Mouse (Mus musculus) CH12.LX (cell line): ENCODE results near the gene Gm20661. TPM values are rescaled to one million over a fixed set of nuclear protein-coding genes. Genes with fewer than 3 reads are reported as not detected.
A peak's percentile ranks its signal among the peaks of the same experiment; 100 is the strongest.

Experiments used
- DNase-seq: peaks from one replicate; pipeline ENCODE4 v3.0.0-alpha.2; 2013; ENCODE audit errors: extremely low read depth
- H3K27ac ChIP-seq: 2 replicates; pipeline ENCODE4 v1.5.1; 2012; ENCODE audit warnings: low read depth, mild to moderate bottlenecking, control low read depth, moderate library complexity; ENCODE audit not compliant: insufficient read depth
- H3K27me3 ChIP-seq: replicated peaks from 2 replicates; pipeline ENCODE3; 2012; ENCODE audit warnings: inconsistent platforms
- H3K36me3 ChIP-seq, 2 experiments: replicated peaks in 1 of 2; 2 replicates each; pipeline versions ENCODE3 to v1.6.1; 2012; ENCODE audit warnings: inconsistent platforms in 1 of 2, low read length in 1 of 2, mild to moderate bottlenecking in 1 of 2, mixed read lengths in 1 of 2, moderate library complexity in 1 of 2; ENCODE audit not compliant: control insufficient read depth in 1 of 2, insufficient read depth in 1 of 2
- H3K4me1 ChIP-seq, 2 experiments: 2 replicates each; pipeline ENCODE4 v1.6.1; 2012; ENCODE audit warnings: inconsistent platforms in 1 of 2, moderate library complexity in 1 of 2; ENCODE audit not compliant: insufficient read depth in 2 of 2, control insufficient read depth in 1 of 2
- H3K4me2 ChIP-seq: 2 replicates; pipeline ENCODE4 v1.6.1; 2012; ENCODE audit warnings: low read depth, mild to moderate bottlenecking, control low read depth; ENCODE audit not compliant: poor library complexity, insufficient read depth, severe bottlenecking
- H3K4me3 ChIP-seq, 3 experiments: fragments of 150-350 bp in 1 of 3; sonication (generic) in 1 of 3; replicated peaks in 1 of 3; 2 replicates each; pipeline versions ENCODE3 to v1.5.1; 2011 to 2012; ENCODE audit warnings: low read depth in 2 of 3, low read length in 2 of 3, mild to moderate bottlenecking in 2 of 3, moderate library complexity in 2 of 3, control low read depth in 1 of 3, improper control_type of control experiment in 1 of 3, inconsistent platforms in 1 of 3, mixed read lengths in 1 of 3; ENCODE audit not compliant: poor library complexity in 1 of 3
- H3K79me2 ChIP-seq: replicated peaks from 2 replicates; pipeline ENCODE4 v1.6.1; 2012; ENCODE audit warnings: mild to moderate bottlenecking, moderate library complexity; ENCODE audit not compliant: control insufficient read depth, poor library complexity, insufficient read depth, severe bottlenecking; ENCODE audit errors: extremely low read depth
- H3K9ac ChIP-seq: 2 replicates; pipeline ENCODE4 v1.6.1; 2012; ENCODE audit warnings: low read depth, mild to moderate bottlenecking, control low read depth, moderate library complexity; ENCODE audit not compliant: insufficient read depth
- H3K9me3 ChIP-seq: replicated peaks from 2 replicates; pipeline ENCODE3; 2012; ENCODE audit warnings: low read length, inconsistent platforms, mixed read lengths
- BHLHE40 ChIP-seq: IDR thresholded peaks from 2 replicates; pipeline ENCODE4 v1.6.1; 2011; ENCODE audit warnings: mild to moderate bottlenecking, low read depth, low read length, improper control_type of control experiment
- CHD1 ChIP-seq: IDR thresholded peaks from 2 replicates; pipeline ENCODE4 v1.6.1; 2012; ENCODE audit warnings: low read depth, low read length, improper control_type of control experiment, inconsistent platforms
- CHD2 ChIP-seq: IDR thresholded peaks from 2 replicates; pipeline ENCODE4 v1.6.1; 2011; ENCODE audit warnings: low read length, improper control_type of control experiment
- CTCF ChIP-seq, 2 experiments: IDR thresholded peaks in 1 of 2; conservative IDR thresholded peaks in 1 of 2; 2 replicates each; pipeline ENCODE4 v1.5.1; 2011 to 2012; ENCODE audit warnings: low read depth in 2 of 2, low read length in 2 of 2, improper control_type of control experiment in 1 of 2, inconsistent platforms in 1 of 2, mild to moderate bottlenecking in 1 of 2, moderate library complexity in 1 of 2
- E2F4 ChIP-seq: IDR thresholded peaks from 2 replicates; pipeline ENCODE4 v1.6.1; 2011; ENCODE audit warnings: low read depth, low read length, improper control_type of control experiment; ENCODE audit not compliant: insufficient replicate concordance
- ELF1 ChIP-seq: IDR thresholded peaks from 2 replicates; pipeline ENCODE4 v1.6.1; 2014; ENCODE audit warnings: low read depth, mild to moderate bottlenecking, inconsistent platforms, low read length, improper control_type of control experiment
- EP300 ChIP-seq: IDR thresholded peaks from 2 replicates; pipeline ENCODE4 v1.6.1; 2011; ENCODE audit warnings: low read length, improper control_type of control experiment
- ETS1 ChIP-seq: conservative IDR thresholded peaks from 2 replicates; pipeline ENCODE4 v1.6.1; 2012; ENCODE audit warnings: low read depth, mild to moderate bottlenecking, inconsistent platforms, low read length, improper control_type of control experiment, moderate library complexity
- GABPA ChIP-seq: IDR thresholded peaks from 2 replicates; pipeline ENCODE4 v1.6.1; 2012; ENCODE audit warnings: low read depth, low read length, improper control_type of control experiment, inconsistent platforms; ENCODE audit not compliant: insufficient replicate concordance
- HCFC1 ChIP-seq: IDR thresholded peaks from 2 replicates; pipeline ENCODE4 v1.6.1; 2012; ENCODE audit warnings: low read depth, mild to moderate bottlenecking, inconsistent platforms, low read length, improper control_type of control experiment
- IRF4 ChIP-seq: IDR thresholded peaks from 2 replicates; pipeline ENCODE4 v1.6.1; 2014; ENCODE audit warnings: low read depth, mild to moderate bottlenecking, inconsistent platforms, low read length, improper control_type of control experiment
- JUN ChIP-seq: IDR thresholded peaks from 2 replicates; pipeline ENCODE4 v1.6.1; 2011; ENCODE audit warnings: low read depth, mild to moderate bottlenecking, low read length, improper control_type of control experiment, moderate library complexity; ENCODE audit not compliant: insufficient read depth
- JUND ChIP-seq: conservative IDR thresholded peaks from 2 replicates; pipeline ENCODE4 v1.6.1; 2011; ENCODE audit warnings: low read depth, low read length, improper control_type of control experiment
- KAT2A ChIP-seq: IDR thresholded peaks from 2 replicates; pipeline ENCODE4 v1.6.1; 2012; ENCODE audit warnings: low read length, improper control_type of control experiment, inconsistent platforms; ENCODE audit not compliant: insufficient replicate concordance
- MAFK ChIP-seq: IDR thresholded peaks from 2 replicates; pipeline ENCODE4 v1.6.1; 2011; ENCODE audit warnings: low read length, improper control_type of control experiment; ENCODE audit not compliant: insufficient replicate concordance
- MAX ChIP-seq: IDR thresholded peaks from 2 replicates; pipeline ENCODE4 v1.6.1; 2011; ENCODE audit warnings: low read length, improper control_type of control experiment
- MAZ ChIP-seq: IDR thresholded peaks from 2 replicates; pipeline ENCODE4 v1.6.1; 2012; ENCODE audit warnings: low read depth, mild to moderate bottlenecking, inconsistent platforms, low read length, improper control_type of control experiment, moderate library complexity
- MEF2A ChIP-seq: IDR thresholded peaks from 2 replicates; pipeline ENCODE4 v1.6.1; 2014; ENCODE audit warnings: low read depth, mild to moderate bottlenecking, inconsistent platforms, low read length, improper control_type of control experiment, borderline replicate concordance
- MXI1 ChIP-seq: IDR thresholded peaks from 2 replicates; pipeline ENCODE4 v1.6.1; 2011; ENCODE audit warnings: mild to moderate bottlenecking, low read depth, low read length, improper control_type of control experiment
- MYC ChIP-seq: IDR thresholded peaks from 2 replicates; pipeline ENCODE4 v1.6.1; 2011; ENCODE audit warnings: low read depth, mild to moderate bottlenecking, improper control_type of control experiment, low read length
- NELFE ChIP-seq: IDR thresholded peaks from 2 replicates; pipeline ENCODE4 v1.6.1; 2011; ENCODE audit warnings: low read depth, low read length, improper control_type of control experiment
- NRF1 ChIP-seq: IDR thresholded peaks from 2 replicates; pipeline ENCODE4 v1.6.1; 2014; ENCODE audit warnings: low read depth, mild to moderate bottlenecking, inconsistent platforms, low read length, improper control_type of control experiment, moderate library complexity
- PAX5 ChIP-seq: IDR thresholded peaks from 2 replicates; pipeline ENCODE4 v1.6.1; 2012; ENCODE audit warnings: low read length, inconsistent platforms, mixed read lengths
- POLR2A ChIP-seq: IDR thresholded peaks from 2 replicates; pipeline ENCODE4 v1.6.1; 2011; ENCODE audit warnings: low read depth, mild to moderate bottlenecking, improper control_type of control experiment, low read length
- POLR2AphosphoS2 ChIP-seq: IDR thresholded peaks from 2 replicates; pipeline ENCODE4 v1.6.1; 2011; ENCODE audit warnings: low read depth, low read length, improper control_type of control experiment
- RAD21 ChIP-seq: IDR thresholded peaks from 2 replicates; pipeline ENCODE4 v1.6.1; 2011; ENCODE audit warnings: low read depth, mild to moderate bottlenecking, low read length, improper control_type of control experiment, moderate library complexity
- RCOR1 ChIP-seq: conservative IDR thresholded peaks from 2 replicates; pipeline ENCODE4 v1.6.1; 2012; ENCODE audit warnings: low read depth, mild to moderate bottlenecking, inconsistent platforms, low read length, improper control_type of control experiment
- SIN3A ChIP-seq: IDR thresholded peaks from 2 replicates; pipeline ENCODE4 v1.6.1; 2012; ENCODE audit warnings: low read length, improper control_type of control experiment, inconsistent platforms
- SMC3 ChIP-seq: IDR thresholded peaks from 2 replicates; pipeline ENCODE4 v1.6.1; 2011; ENCODE audit warnings: low read depth, low read length, improper control_type of control experiment
- TBP ChIP-seq: conservative IDR thresholded peaks from 2 replicates; pipeline ENCODE4 v1.6.1; 2011; ENCODE audit warnings: low read depth, low read length, improper control_type of control experiment
- TCF12 ChIP-seq: IDR thresholded peaks from 2 replicates; pipeline ENCODE4 v1.6.1; 2014; ENCODE audit warnings: low read depth, mild to moderate bottlenecking, inconsistent platforms, low read length, improper control_type of control experiment
- UBTF ChIP-seq: IDR thresholded peaks from 2 replicates; pipeline ENCODE4 v1.6.1; 2012; ENCODE audit warnings: low read depth, mild to moderate bottlenecking, inconsistent platforms, low read length, improper control_type of control experiment, moderate library complexity
- USF1 ChIP-seq: IDR thresholded peaks from 2 replicates; pipeline ENCODE4 v1.6.1; 2014; ENCODE audit warnings: low read depth, mild to moderate bottlenecking, inconsistent platforms, low read length, improper control_type of control experiment
- USF2 ChIP-seq: conservative IDR thresholded peaks from 2 replicates; pipeline ENCODE4 v1.6.1; 2011; ENCODE audit warnings: low read depth, low read length, improper control_type of control experiment
- ZC3H11A ChIP-seq: IDR thresholded peaks from 2 replicates; pipeline ENCODE4 v1.6.1; 2012; ENCODE audit warnings: low read depth, mild to moderate bottlenecking, inconsistent platforms, low read length, improper control_type of control experiment
- ZKSCAN1 ChIP-seq: IDR thresholded peaks from 2 replicates; pipeline ENCODE4 v1.6.1; 2012; ENCODE audit warnings: low read depth, inconsistent platforms, low read length, improper control_type of control experiment, borderline replicate concordance
- ZMIZ1 ChIP-seq: IDR thresholded peaks from 2 replicates; pipeline ENCODE4 v1.6.1; 2012; ENCODE audit warnings: low read depth, mild to moderate bottlenecking, inconsistent platforms, low read length, improper control_type of control experiment
- ZNF384 ChIP-seq: IDR thresholded peaks from 2 replicates; pipeline ENCODE4 v1.6.1; 2012; ENCODE audit warnings: low read depth, low read length, improper control_type of control experiment, inconsistent platforms
- dilution Hi-C: fragments of 300-500 bp; cut with MboI; formaldehyde crosslinking; loops from 2 replicates; pipeline ENCODE4 v1.14.3; 2020; ENCODE audit warnings: low sequenced_read_pairs; ENCODE audit not compliant: extremely low pct_unique_long_range_greater_than_20kb, extremely low pct_ligation_motif_present
- in situ Hi-C: fragments of 300-500 bp; cut with MboI; formaldehyde crosslinking; loops from 3 replicates; pipeline ENCODE4 v1.14.3; 2019; ENCODE audit warnings: low sequenced_read_pairs, low pct_ligation_motif_present, low pct_unique_long_range_greater_than_20kb, mixed read lengths
- polyA plus RNA-seq: library from polyadenylated mRNA; unstranded; fragments of >175 nt; gene quantifications from 2 replicates; pipeline ENCODE4 v1.2.1, GENCODE M21; 2012; ENCODE audit warnings: low read depth; ENCODE audit not compliant: insufficient read length
- total RNA-seq, 2 experiments: library from RNA; depleted of rRNA; stranded (reverse); fragments of 300-350 nt in 1 of 2; fragments of >200 nt in 1 of 2; gene quantifications; 2 replicates each; pipeline ENCODE4 v1.2.3; 2012 to 2014

Gm20661 gene
- total and polyA plus RNA-seq, 3 experiments = 0.29 TPM; not detected in 2

- in situ Hi-C loops = loop anchor here (5.0 kb wide), 1 partner anchor 34 kb away; the partner anchor contains the start of gene Gm20662
- Histone ChIP-seq H3K27me3 (no peaks in the 10 kb centered on the region), H3K4me3 (no peak overlapping the region)
Observed at GRCm38 (mm10) chr9:107963700-107964099, 19.2 kb upstream of the Gm20661 start.

GRCm38 (mm10) chr9:107964681-107965080, 18.2 kb upstream of the Gm20661 start:
- TF ChIP-seq POLR2AphosphoS2 = no peak
- no peak for TF ChIP-seq ZNF384
- dilution Hi-C loops (no loop called here), in situ Hi-C loops (loop anchor here (5.0 kb wide), 2 partner anchors 33 to 93 kb away; partner anchors contain the start of gene Gm20662)
- H3K36me3 ChIP-seq = peaks cover 65 to 95% of the 10 kb centered on the region in 2 experiments
- no peak overlapping the region for H3K27ac ChIP-seq
- no peaks in the 10 kb centered on the region for H3K79me2 ChIP-seq
- no peaks in the 10 kb centered on the region for H3K27me3 ChIP-seq
- H3K9me3 ChIP-seq = no peaks in the 10 kb centered on the region
- H3K4me2 ChIP-seq = no peak overlapping the region
- peaks cover 3 to 25% of the 10 kb centered on the region in 2 experiments for H3K4me1 ChIP-seq
- DNase-seq = no peak
- no peak overlapping the region for H3K4me3 ChIP-seq
- H3K9ac ChIP-seq = no peak overlapping the region

More at GRCm38 (mm10) chr9:107963700-107964099, 19.2 kb upstream of the Gm20661 start:
- Histone ChIP-seq H3K27ac (no peak overlapping the region), H3K9me3 (no peaks in the 10 kb centered on the region), H3K4me2 (no peak overlapping the region), H3K36me3 (peaks cover 65 to 95% of the 10 kb centered on the region in 2 experiments), H3K9ac (no peak overlapping the region), H3K4me1 (peaks cover 3 to 25% of the 10 kb centered on the region in 2 experiments), H3K79me2 (no peaks in the 10 kb centered on the region)
- dilution Hi-C loops = no loop called here
- DNase-seq = peak; percentile 77
- TF ChIP-seq NELFE = no peak; the same call in 1 of the 2 replicates
- TF ChIP-seq MAX = no peak
- no peak for TF ChIP-seq USF1
- no peak for TF ChIP-seq CHD1
- no peak for TF ChIP-seq JUND
- TF ChIP-seq POLR2AphosphoS2 = no peak
- TF ChIP-seq MXI1 = no peak
- peak; percentile 63; the same call in 1 of the 2 replicates for TF ChIP-seq SIN3A
- TF ChIP-seq CTCF (conservative IDR thresholded peaks at IDR 0.05 in 1 of 2, IDR thresholded peaks at IDR 0.05 in 1 of 2; ENCODE audit: low read depth in 2 of 2, low read length in 2 of 2) = peak; percentile 77 to 98
- TF ChIP-seq UBTF = no peak
- TF ChIP-seq IRF4 = peak; percentile 44; the same call in 1 of the 2 replicates
- no peak for TF ChIP-seq ETS1
- TF ChIP-seq MEF2A = no peak
- no peak for TF ChIP-seq KAT2A
- TF ChIP-seq PAX5 = no peak
- TF ChIP-seq CHD2 = no peak
- peak; percentile 95 for TF ChIP-seq RAD21
- no peak for TF ChIP-seq ZKSCAN1
- no peak for TF ChIP-seq POLR2A
- no peak for TF ChIP-seq ZMIZ1
- TF ChIP-seq E2F4 = no peak
- no peak for TF ChIP-seq ZNF384
- TF ChIP-seq HCFC1 = no peak
- TF ChIP-seq EP300 = no peak
- TF ChIP-seq SMC3 = peak; percentile 96
- peak; percentile 73; the same call in 1 of the 2 replicates for TF ChIP-seq MYC
- no peak for TF ChIP-seq GABPA
- TF ChIP-seq BHLHE40 = no peak
- TF ChIP-seq ELF1 = 0 out of 2 replicates have a peak, but pooled peaks have one; percentile 21
- TF ChIP-seq MAFK = no peak
- TF ChIP-seq TBP = no peak
- TF ChIP-seq RCOR1 = no peak
- no peak for TF ChIP-seq USF2
- peak; percentile 46; the same call in 1 of the 2 replicates for TF ChIP-seq TCF12
- TF ChIP-seq JUN = no peak
- TF ChIP-seq ZC3H11A = peak; percentile 84
- no peak for TF ChIP-seq NRF1
- no peak for TF ChIP-seq MAZ
